Mouse (Mus musculus) lung, adult 2 months (tissue): ENCODE results near the gene Sgo2a. TPM values are rescaled to one million over a fixed set of nuclear protein-coding genes. Genes with fewer than 3 reads are reported as not detected.

Experiments used
- DNase-seq: peaks from one replicate; pipeline ENCODE4 v3.0.0; 2022
- H3K4me1 ChIP-seq: fragments of 200-500 bp; 2 replicates; pipeline ENCODE4 v1.6.1; 2011; ENCODE audit warnings: low read length; ENCODE audit not compliant: control insufficient read depth, insufficient read depth
- H3K4me3 ChIP-seq: fragments of 200-500 bp; replicated peaks from 2 replicates; pipeline ENCODE3; 2011; ENCODE audit warnings: low read depth, mild to moderate bottlenecking, control low read depth, low read length; ENCODE audit errors: extremely low read depth
- CTCF ChIP-seq: fragments of 200-500 bp; IDR thresholded peaks from 2 replicates; pipeline ENCODE4 v1.5.1; 2011; ENCODE audit warnings: mild to moderate bottlenecking, low read length, control low read depth; ENCODE audit not compliant: insufficient read depth
- POLR2A ChIP-seq: fragments of 200-500 bp; IDR thresholded peaks from 2 replicates; pipeline ENCODE4 v1.6.1; 2011; ENCODE audit warnings: low read depth, mild to moderate bottlenecking, control low read depth, low read length, borderline replicate concordance; ENCODE audit errors: extremely low read depth
- WGBS: fragments of 180-500 bp; shearing (Covaris S2); methylation state at CpG from one replicate; pipeline ENCODE4 v1.1.7; 2018; 5-methylcytosine and 5-hydroxymethylcytosine counted together
- polyA plus RNA-seq: library from polyadenylated mRNA; depleted of rRNA; stranded (reverse); fragments of >200 nt; gene quantifications from 2 replicates; pipeline ENCODE4 v1.2.3, GENCODE M21; 2012; rRNA removed

Gene Sgo2a
- polyA plus RNA-seq, 1 experiment, result 0.39 TPM

GRCm38 (mm10) chr1:58071509-58071908, 75.7 kb downstream of the Sgo2a start:
- WGBS, result 77% methylated on average over 1 of the region's 1 CpGs
- no peak overlapping the region for H3K4me3 ChIP-seq
- no peak for TF ChIP-seq CTCF
- TF ChIP-seq POLR2A, result no peak
- no peak for DNase-seq
- no peaks in the 10 kb centered on the region for H3K4me1 ChIP-seq

- no peak for DNase-seq
- Histone ChIP-seq H3K4me1 (no peaks in the 10 kb centered on the region), H3K4me3 (no peak overlapping the region)
- 69% methylated on average over 2 of the region's 2 CpGs for WGBS
- no peak for TF ChIP-seq POLR2A
- no peak for TF ChIP-seq CTCF
These were observed 76.6 kb downstream of the Sgo2a start for GRCm38 (mm10) chr1:58072416-58072815.

DNA sequence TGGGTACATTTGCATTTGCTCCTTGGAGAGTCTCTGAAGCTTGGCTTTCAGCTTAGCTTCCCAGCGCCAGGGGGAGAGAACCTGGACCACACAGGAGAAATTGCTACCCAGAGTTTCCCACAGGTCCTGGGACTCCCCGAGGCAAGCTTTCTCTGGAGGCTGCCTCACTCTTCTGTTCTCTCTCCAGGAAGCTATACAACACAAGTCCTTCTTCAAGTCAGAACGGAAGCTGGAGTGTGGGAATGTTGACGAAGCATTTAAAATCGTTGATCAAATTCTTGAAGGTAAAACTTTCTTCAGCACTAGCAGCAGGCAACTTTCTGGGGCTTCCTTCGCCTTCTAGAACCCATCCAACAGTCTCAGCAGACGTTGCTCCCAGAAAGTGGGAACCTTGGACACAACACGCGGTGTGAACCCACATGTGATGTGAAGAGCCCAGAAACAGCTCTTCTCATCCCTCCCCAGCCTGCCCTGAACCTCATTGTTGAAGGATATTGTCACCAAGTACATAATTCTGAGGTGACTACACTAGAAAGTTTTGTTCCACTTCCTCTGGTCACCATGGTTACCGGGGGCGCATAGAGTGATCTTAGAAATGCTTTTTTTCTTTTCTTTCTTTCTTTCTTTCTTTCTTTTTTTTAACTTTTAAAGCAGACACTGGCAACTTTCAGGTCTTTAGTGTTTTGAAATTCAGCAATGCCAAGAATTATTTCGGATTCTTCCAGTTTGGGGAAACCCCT, 77.4 kb downstream of the Sgo2a start:
- TF ChIP-seq POLR2A (no peak), CTCF (no peak)
- 58% methylated on average over 12 of the region's 12 CpGs for WGBS
- Histone ChIP-seq H3K4me1 (no peaks in the 10 kb centered on the region), H3K4me3 (no peak overlapping the region)
- no peak for DNase-seq

- H3K4me1 ChIP-seq, result no peaks in the 10 kb centered on the region
- DNase-seq, result no peak
- TF ChIP-seq CTCF, result no peak
- TF ChIP-seq POLR2A, result no peak
- WGBS, result 90% methylated on average over 2 of the region's 2 CpGs
- no peak overlapping the region for H3K4me3 ChIP-seq
These were observed 78.5 kb downstream of the Sgo2a start for GRCm38 (mm10) chr1:58074266-58074665.

Other genes with a start within 250 kb of the Sgo2a start
- 6.7 and 7.4 TPM in 2 replicates for gene Spats2l, start 221.8 kb upstream of the Sgo2a start, polyA plus RNA-seq
- gene Kctd18, start 23.0 kb downstream of the Sgo2a start, polyA plus RNA-seq, result 6.3 and 9.7 TPM in 2 replicates
- gene Aox1, start 34.0 kb downstream of the Sgo2a start, polyA plus RNA-seq, result 9.5 and 18.0 TPM in 2 replicates
- gene Aox3, start 117.2 kb downstream of the Sgo2a start, polyA plus RNA-seq, result 23.9 and 41.6 TPM in 2 replicates
- 0.05 and 0.51 TPM in 2 replicates for gene Aox4, start 214.4 kb downstream of the Sgo2a start, polyA plus RNA-seq